In genomic region chr17:66447978-66448377, GRCm38 (mm10) we compare ENCODE assay signal across 8 mouse cellular contexts. TPM values are rescaled to one million over a fixed set of nuclear protein-coding genes. Genes with fewer than 3 reads are reported as not detected.
DNase-seq lines count a peak whose midpoint lies in the region; ATAC-seq lines count a peak whose summit lies in the region.

No protein-coding gene starts in this region.

- intact Hi-C loops in heart, postnatal 25 days (cut with DNase I): loop anchor here (5.0 kb wide), 1 partner anchor 96 kb away; no protein-coding TSS in a partner anchor

- H3K4me3 ChIP-seq in heart, embryonic 11.5 days (ENCODE audit: low read depth, low read length): peak overlapping the region; percentile 61
- H3K4me3 ChIP-seq in liver, embryonic 13.5 days (replicated peaks): peak overlapping the region; percentile 60

- H3K4me1 ChIP-seq in heart, embryonic 11.5 days (ENCODE audit: control insufficient read depth, insufficient read depth, low read length): peaks cover 12% of the 10 kb centered on the region; the same call in 1 of the 2 replicates
- H3K4me1 ChIP-seq in liver, embryonic 13.5 days (replicated peaks): peaks cover 12% of the 10 kb centered on the region

- peak overlapping the region; percentile 68 for H3K9ac ChIP-seq in heart, embryonic 11.5 days (ENCODE audit: low read depth, low read length)
- H3K9ac ChIP-seq in liver, embryonic 13.5 days: 0 out of 2 replicates have a peak overlapping the region, but pooled peaks have one; percentile 36

- no peak overlapping the region for H3K27ac ChIP-seq in heart, embryonic 11.5 days (ENCODE audit: low read depth, low read length)
- H3K27ac ChIP-seq in liver, embryonic 13.5 days: no peak overlapping the region

- no peak for ATAC-seq in heart, embryonic 11.5 days (replicated peaks; ENCODE audit: insufficient number of reproducible peaks, low FRiP score, low TSS enrichment)
- ATAC-seq in liver, embryonic 13.5 days (ENCODE audit: low read depth): no peak

- no peaks in the 10 kb centered on the region for H3K9me3 ChIP-seq in heart, embryonic 11.5 days (replicated peaks; ENCODE audit: control insufficient read depth, low read length)
- no peaks in the 10 kb centered on the region for H3K9me3 ChIP-seq in liver, embryonic 13.5 days (replicated peaks)

- 4% methylated on average over 13 of the region's 13 CpGs for WGBS in heart, embryonic 11.5 days (ENCODE audit: insufficient replicate concordance)
- WGBS in liver, embryonic 13.5 days (ENCODE audit: insufficient replicate concordance): 9% methylated on average over 13 of the region's 13 CpGs

- H3K36me3 ChIP-seq in heart, embryonic 11.5 days (ENCODE audit: control insufficient read depth, insufficient read depth, low read length): no peaks in the 10 kb centered on the region
- H3K36me3 ChIP-seq in liver, embryonic 13.5 days: no peaks in the 10 kb centered on the region

- peaks cover 35% of the 10 kb centered on the region for H3K27me3 ChIP-seq in heart, embryonic 11.5 days (ENCODE audit: control insufficient read depth, insufficient read depth, low read length)
- H3K27me3 ChIP-seq in liver, embryonic 13.5 days: peaks cover 78% of the 10 kb centered on the region

- peak overlapping the region; percentile 83 for H3K4me2 ChIP-seq in heart, embryonic 11.5 days
- H3K4me2 ChIP-seq in liver, embryonic 13.5 days: peak overlapping the region; percentile 74

- DNase-seq in heart, postnatal 25 days (ENCODE audit: low spot score): no peak
- peak; percentile 25 for DNase-seq in urinary bladder, postnatal 14 days (ENCODE audit: low spot score)
- no peak for DNase-seq in urinary bladder, adult 2 months (ENCODE audit: low spot score)
- no peak for DNase-seq in liver, embryonic 13.5 days
- DNase-seq in frontal cortex, postnatal 10 days (ENCODE audit: low spot score in 2 of 2): no peak
- no peak for DNase-seq in layer of hippocampus, adult 18-20 months (ENCODE audit: low spot score in 2 of 2)
- no peak for DNase-seq in lung, adult 18-20 months

RNA-seq across cellular contexts. Expression of gene Mtcl1, which starts 1.6 kb away (rescaled TPM):
- polyA plus RNA-seq in heart, embryonic 11.5 days (2014; fragmentation: Nextera tagmentation; extraction: Ambion mirVana): 1.7 and 2.8 TPM in 2 replicates
- 1 to 10 TPM; 4.2 to 6.0 TPM for total RNA-seq in heart, postnatal 25 days (2021)
- 5.8 and 9.0 TPM in 2 replicates for polyA plus RNA-seq in urinary bladder, adult 2 months (2012; rRNA removed)
- polyA plus RNA-seq in liver, embryonic 13.5 days (2015; fragmentation: Nextera tagmentation; extraction: Ambion mirVana): 0.12 and 0.14 TPM in 2 replicates
- 10 to 100 TPM; 42.8 to 53.0 TPM for total RNA-seq in layer of hippocampus, adult 18-20 months (2021)
